Mouse (Mus musculus): ENCODE data around the gene Prune2. TPM values are rescaled to one million over a fixed set of nuclear protein-coding genes. Genes with fewer than 3 reads are reported as not detected.

The Prune2 gene
- polyA plus RNA-seq, 1 experiment = 17.0 TPM

- Histone ChIP-seq H3ac (ENCODE audit: control insufficient read depth, insufficient read length, low read depth) (no peak overlapping the region), H3K36me3 (ENCODE audit: control insufficient read depth, insufficient read depth) (no peaks in the 10 kb centered on the region), H3K27me3 (ENCODE audit: control insufficient read depth, insufficient read depth, insufficient read length) (no peaks in the 10 kb centered on the region), H3K79me2 (ENCODE audit: control insufficient read depth, insufficient read depth) (no peaks in the 10 kb centered on the region), H3K4me3 (ENCODE audit: insufficient read depth, poor library complexity, severe bottlenecking) (no peak overlapping the region), H3K79me3 (ENCODE audit: low read depth) (no peaks in the 10 kb centered on the region)
- no peak for TF ChIP-seq USF1 (IDR thresholded peaks at IDR 0.05; ENCODE audit: low read depth)
- TF ChIP-seq CEBPB (IDR thresholded peaks at IDR 0.05; ENCODE audit: low read depth) = no peak
- TF ChIP-seq CTCF (IDR thresholded peaks at IDR 0.05; ENCODE audit: control insufficient read depth, insufficient read depth, insufficient read length) = no peak
- no peak for TF ChIP-seq MYOG (IDR thresholded peaks at IDR 0.05; ENCODE audit: control insufficient read depth, extremely low read depth, insufficient read length)
- TF ChIP-seq MYOD1 (IDR thresholded peaks at IDR 0.05; ENCODE audit: control insufficient read depth, insufficient read length, low read depth) = no peak
- no peak for TF ChIP-seq FOSL1 (IDR thresholded peaks at IDR 0.05; ENCODE audit: insufficient read depth, low read length, poor library complexity, severe bottlenecking)
- no peak for TF ChIP-seq MAX (IDR thresholded peaks at IDR 0.05)
Measured at GRCm38 (mm10) chr19:17249691-17250090, 293.8 kb downstream of the Prune2 start.

GRCm38 (mm10) chr19:17250801-17251200 is 294.9 kb downstream of the Prune2 start:
- Histone ChIP-seq H3K36me3 (ENCODE audit: control insufficient read depth, insufficient read depth) (no peaks in the 10 kb centered on the region), H3K27me3 (ENCODE audit: control insufficient read depth, insufficient read depth, insufficient read length) (no peaks in the 10 kb centered on the region), H3K79me2 (ENCODE audit: control insufficient read depth, insufficient read depth) (no peaks in the 10 kb centered on the region), H3K79me3 (ENCODE audit: low read depth) (no peaks in the 10 kb centered on the region), H3ac (ENCODE audit: control insufficient read depth, insufficient read length, low read depth) (no peak overlapping the region), H3K4me3 (ENCODE audit: insufficient read depth, poor library complexity, severe bottlenecking) (no peak overlapping the region)
- TF ChIP-seq MYOD1 (IDR thresholded peaks at IDR 0.05; ENCODE audit: control insufficient read depth, insufficient read length, low read depth) (no peak), MYOG (IDR thresholded peaks at IDR 0.05; ENCODE audit: control insufficient read depth, extremely low read depth, insufficient read length) (no peak), CTCF (IDR thresholded peaks at IDR 0.05; ENCODE audit: control insufficient read depth, insufficient read depth, insufficient read length) (no peak), MAX (IDR thresholded peaks at IDR 0.05) (no peak), FOSL1 (IDR thresholded peaks at IDR 0.05; ENCODE audit: insufficient read depth, low read length, poor library complexity, severe bottlenecking) (no peak), CEBPB (IDR thresholded peaks at IDR 0.05; ENCODE audit: low read depth) (no peak), USF1 (IDR thresholded peaks at IDR 0.05; ENCODE audit: low read depth) (no peak)

GRCm38 (mm10) chr19:17251453-17251852 is 295.5 kb downstream of the Prune2 start:
- TF ChIP-seq MYOG (IDR thresholded peaks at IDR 0.05; ENCODE audit: control insufficient read depth, extremely low read depth, insufficient read length) = no peak
- TF ChIP-seq FOSL1 (IDR thresholded peaks at IDR 0.05; ENCODE audit: insufficient read depth, low read length, poor library complexity, severe bottlenecking) = no peak
- TF ChIP-seq CEBPB (IDR thresholded peaks at IDR 0.05; ENCODE audit: low read depth) = no peak
- no peak for TF ChIP-seq MAX (IDR thresholded peaks at IDR 0.05)
- TF ChIP-seq USF1 (IDR thresholded peaks at IDR 0.05; ENCODE audit: low read depth) = no peak
- no peak for TF ChIP-seq CTCF (IDR thresholded peaks at IDR 0.05; ENCODE audit: control insufficient read depth, insufficient read depth, insufficient read length)
- no peak for TF ChIP-seq MYOD1 (IDR thresholded peaks at IDR 0.05; ENCODE audit: control insufficient read depth, insufficient read length, low read depth)
- no peaks in the 10 kb centered on the region for H3K36me3 ChIP-seq (ENCODE audit: control insufficient read depth, insufficient read depth)
- no peaks in the 10 kb centered on the region for H3K79me3 ChIP-seq (ENCODE audit: low read depth)
- H3K4me3 ChIP-seq (ENCODE audit: insufficient read depth, poor library complexity, severe bottlenecking) = no peak overlapping the region
- H3K79me2 ChIP-seq (ENCODE audit: control insufficient read depth, insufficient read depth) = no peaks in the 10 kb centered on the region
- no peaks in the 10 kb centered on the region for H3K27me3 ChIP-seq (ENCODE audit: control insufficient read depth, insufficient read depth, insufficient read length)
- no peak overlapping the region for H3ac ChIP-seq (ENCODE audit: control insufficient read depth, insufficient read length, low read depth)

- Histone ChIP-seq H3K36me3 (ENCODE audit: control insufficient read depth, insufficient read depth) (no peaks in the 10 kb centered on the region), H3ac (ENCODE audit: control insufficient read depth, insufficient read length, low read depth) (no peak overlapping the region), H3K79me3 (ENCODE audit: low read depth) (no peaks in the 10 kb centered on the region), H3K79me2 (ENCODE audit: control insufficient read depth, insufficient read depth) (no peaks in the 10 kb centered on the region), H3K27me3 (ENCODE audit: control insufficient read depth, insufficient read depth, insufficient read length) (no peaks in the 10 kb centered on the region), H3K4me3 (ENCODE audit: insufficient read depth, poor library complexity, severe bottlenecking) (no peak overlapping the region)
- TF ChIP-seq FOSL1 (IDR thresholded peaks at IDR 0.05; ENCODE audit: insufficient read depth, low read length, poor library complexity, severe bottlenecking) (no peak), MAX (IDR thresholded peaks at IDR 0.05) (no peak), CTCF (IDR thresholded peaks at IDR 0.05; ENCODE audit: control insufficient read depth, insufficient read depth, insufficient read length) (no peak), MYOG (IDR thresholded peaks at IDR 0.05; ENCODE audit: control insufficient read depth, extremely low read depth, insufficient read length) (no peak), CEBPB (IDR thresholded peaks at IDR 0.05; ENCODE audit: low read depth) (no peak), MYOD1 (IDR thresholded peaks at IDR 0.05; ENCODE audit: control insufficient read depth, insufficient read length, low read depth) (no peak), USF1 (IDR thresholded peaks at IDR 0.05; ENCODE audit: low read depth) (no peak)
Measured at GRCm38 (mm10) chr19:17252845-17253244, 296.9 kb downstream of the Prune2 start.

- TF ChIP-seq MYOG (IDR thresholded peaks at IDR 0.05; ENCODE audit: control insufficient read depth, extremely low read depth, insufficient read length) (no peak), MAX (IDR thresholded peaks at IDR 0.05) (no peak), CTCF (IDR thresholded peaks at IDR 0.05; ENCODE audit: control insufficient read depth, insufficient read depth, insufficient read length) (no peak), CEBPB (IDR thresholded peaks at IDR 0.05; ENCODE audit: low read depth) (no peak), USF1 (IDR thresholded peaks at IDR 0.05; ENCODE audit: low read depth) (no peak), FOSL1 (IDR thresholded peaks at IDR 0.05; ENCODE audit: insufficient read depth, low read length, poor library complexity, severe bottlenecking) (no peak), MYOD1 (IDR thresholded peaks at IDR 0.05; ENCODE audit: control insufficient read depth, insufficient read length, low read depth) (no peak)
- H3ac ChIP-seq (ENCODE audit: control insufficient read depth, insufficient read length, low read depth) = no peak overlapping the region
- no peaks in the 10 kb centered on the region for H3K27me3 ChIP-seq (ENCODE audit: control insufficient read depth, insufficient read depth, insufficient read length)
- H3K36me3 ChIP-seq (ENCODE audit: control insufficient read depth, insufficient read depth) = no peaks in the 10 kb centered on the region
- no peak overlapping the region for H3K4me3 ChIP-seq (ENCODE audit: insufficient read depth, poor library complexity, severe bottlenecking)
- no peaks in the 10 kb centered on the region for H3K79me3 ChIP-seq (ENCODE audit: low read depth)
- no peaks in the 10 kb centered on the region for H3K79me2 ChIP-seq (ENCODE audit: control insufficient read depth, insufficient read depth)
Measured at GRCm38 (mm10) chr19:17255511-17255910, 299.6 kb downstream of the Prune2 start.

GRCm38 (mm10) chr19:17256388-17256787 is 300.5 kb downstream of the Prune2 start:
- H3K36me3 ChIP-seq (ENCODE audit: control insufficient read depth, insufficient read depth) = no peaks in the 10 kb centered on the region
- TF ChIP-seq USF1 (IDR thresholded peaks at IDR 0.05; ENCODE audit: low read depth) (no peak), FOSL1 (IDR thresholded peaks at IDR 0.05; ENCODE audit: insufficient read depth, low read length, poor library complexity, severe bottlenecking) (no peak), MYOD1 (IDR thresholded peaks at IDR 0.05; ENCODE audit: control insufficient read depth, insufficient read length, low read depth) (no peak), MAX (IDR thresholded peaks at IDR 0.05) (no peak), CEBPB (IDR thresholded peaks at IDR 0.05; ENCODE audit: low read depth) (no peak), CTCF (IDR thresholded peaks at IDR 0.05; ENCODE audit: control insufficient read depth, insufficient read depth, insufficient read length) (no peak), MYOG (IDR thresholded peaks at IDR 0.05; ENCODE audit: control insufficient read depth, extremely low read depth, insufficient read length) (no peak)
- H3ac ChIP-seq (ENCODE audit: control insufficient read depth, insufficient read length, low read depth) = no peak overlapping the region
- no peaks in the 10 kb centered on the region for H3K79me3 ChIP-seq (ENCODE audit: low read depth)
- H3K4me3 ChIP-seq (ENCODE audit: insufficient read depth, poor library complexity, severe bottlenecking) = no peak overlapping the region
- H3K79me2 ChIP-seq (ENCODE audit: control insufficient read depth, insufficient read depth) = no peaks in the 10 kb centered on the region
- no peaks in the 10 kb centered on the region for H3K27me3 ChIP-seq (ENCODE audit: control insufficient read depth, insufficient read depth, insufficient read length)
